Mouse (Mus musculus) heart, embryonic 13.5 days (tissue): ENCODE measurements around the gene Amz2. TPM values are rescaled to one million over a fixed set of nuclear protein-coding genes. Genes with fewer than 3 reads are reported as not detected.

Source experiments
- ATAC-seq: fragments of 200-750 bp; cut with Nextera tagmentation; 2 replicates; pipeline ENCODE4 v1.8.0; 2017; ENCODE audit warnings: moderate TSS enrichment; ENCODE audit not compliant: insufficient number of reproducible peaks, low FRiP score, low TSS enrichment; ENCODE audit errors: extremely low read depth
- H3K27ac ChIP-seq: fragments of 300-500 bp; sonication (generic); replicated peaks from 2 replicates; pipeline ENCODE4 v1.5.1; 2015; ENCODE audit warnings: moderate library complexity, mild to moderate bottlenecking, inconsistent platforms
- H3K27me3 ChIP-seq: fragments of 300-500 bp; sonication (generic); replicated peaks from 2 replicates; pipeline ENCODE4 v1.6.1; 2015; ENCODE audit warnings: mild to moderate bottlenecking, inconsistent platforms
- H3K36me3 ChIP-seq: fragments of 300-500 bp; sonication (generic); 2 replicates; pipeline ENCODE4 v1.6.1; 2015; ENCODE audit warnings: mild to moderate bottlenecking, inconsistent platforms
- H3K4me1 ChIP-seq: fragments of 300-500 bp; sonication (generic); 2 replicates; pipeline ENCODE4 v1.6.1; 2015; ENCODE audit warnings: inconsistent platforms
- H3K4me2 ChIP-seq: fragments of 300-500 bp; sonication (generic); 2 replicates; pipeline ENCODE4 v1.6.1; 2015; ENCODE audit warnings: inconsistent platforms, mild to moderate bottlenecking, moderate library complexity
- H3K4me3 ChIP-seq: fragments of 300-500 bp; sonication (generic); 2 replicates; pipeline ENCODE4 v1.5.1; 2015; ENCODE audit warnings: moderate library complexity, mild to moderate bottlenecking, inconsistent platforms
- H3K9ac ChIP-seq: fragments of 300-500 bp; sonication (generic); 2 replicates; pipeline ENCODE4 v1.6.1; 2015; ENCODE audit warnings: inconsistent platforms, mild to moderate bottlenecking, moderate library complexity
- H3K9me3 ChIP-seq: fragments of 300-500 bp; sonication (generic); 2 replicates; pipeline ENCODE4 v1.6.1; 2016; ENCODE audit warnings: inconsistent platforms
- WGBS: fragments of 180-500 bp; shearing (Covaris S2); methylation state at CpG from one replicate; pipeline ENCODE4 v1.1.7; 2015; ENCODE audit warnings: mixed read lengths; 5-methylcytosine and 5-hydroxymethylcytosine counted together
- microRNA-seq: library from miRNA; unstranded; fragments of <30 nt; microRNA quantifications from one replicate; pipeline ENCODE4, GENCODE M21; 2016
- polyA plus RNA-seq: library from polyadenylated mRNA; unstranded; fragments of >200 nt; fragmentation: Nextera tagmentation; extraction: Ambion mirVana; gene quantifications from 2 replicates; pipeline ENCODE4 v1.2.1, GENCODE M21; 2015

Gene Amz2
- polyA plus RNA-seq, 1 experiment from 2014 or later = 33.4 TPM

DNA sequence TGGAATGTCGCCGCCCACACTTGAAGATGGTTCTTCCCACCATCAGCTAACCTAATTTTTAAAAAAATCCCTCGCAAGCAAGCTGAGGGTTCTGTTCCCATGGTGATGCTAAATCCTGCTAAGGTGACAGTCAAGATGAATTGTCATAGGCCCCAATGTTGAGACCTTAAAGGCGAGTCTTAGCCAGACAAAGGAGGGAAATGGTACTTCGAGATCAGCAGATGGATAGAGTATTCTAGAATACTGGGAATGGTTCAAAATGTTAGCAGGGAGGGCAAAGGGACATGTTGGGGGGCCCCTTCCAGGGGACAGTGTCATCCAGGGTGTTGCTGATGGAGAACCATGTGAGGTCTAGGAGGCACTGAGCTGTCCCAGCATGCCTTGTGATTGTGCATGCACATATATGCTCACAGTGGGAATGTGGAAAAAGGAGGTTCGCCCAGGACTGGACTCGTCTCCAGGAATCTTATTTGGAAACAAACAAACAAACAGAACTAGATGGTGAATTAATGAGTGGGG lies 70.8 kb downstream of the Amz2 start:
- ATAC-seq = no peak

GRCm38 (mm10) chr11:109496996-109497714 lies 71.4 kb downstream of the Amz2 start:
- Histone ChIP-seq H3K4me1 (peaks cover 28% of the 10 kb centered on the region), H3K27ac (no peak overlapping the region), H3K4me3 (no peak overlapping the region), H3K9me3 (no peaks in the 10 kb centered on the region), H3K4me2 (no peak overlapping the region), H3K36me3 (no peaks in the 10 kb centered on the region), H3K9ac (no peak overlapping the region), H3K27me3 (0 out of 2 replicates have a peak, but pooled peaks cover 3% of the 10 kb centered on the region)
- ATAC-seq = no peak
- 83% methylated on average over 6 of the region's 6 CpGs for WGBS

More for the DNA sequence above, 70.8 kb downstream of the Amz2 start:
- no peak overlapping the region for H3K4me2 ChIP-seq
- H3K27me3 ChIP-seq = 0 out of 2 replicates have a peak, but pooled peaks cover 3% of the 10 kb centered on the region
- H3K36me3 ChIP-seq = no peaks in the 10 kb centered on the region
- peaks cover 28% of the 10 kb centered on the region for H3K4me1 ChIP-seq
- H3K27ac ChIP-seq = no peak overlapping the region
- WGBS = 83% methylated on average over 7 of the region's 7 CpGs
- H3K9me3 ChIP-seq = no peaks in the 10 kb centered on the region
- H3K9ac ChIP-seq = no peak overlapping the region
- no peak overlapping the region for H3K4me3 ChIP-seq

- Histone ChIP-seq H3K27ac (no peak overlapping the region), H3K4me1 (peaks cover 22% of the 10 kb centered on the region), H3K27me3 (0 out of 2 replicates have a peak, but pooled peaks cover 3% of the 10 kb centered on the region), H3K9me3 (no peaks in the 10 kb centered on the region), H3K4me2 (no peak overlapping the region), H3K36me3 (no peaks in the 10 kb centered on the region), H3K9ac (no peak overlapping the region), H3K4me3 (no peak overlapping the region)
- ATAC-seq = no peak
- 80% methylated on average over 9 of the region's 9 CpGs for WGBS
Observed at GRCm38 (mm10) chr11:109497990-109498389, 72.2 kb downstream of the Amz2 start.

GRCm38 (mm10) chr11:109500206-109500605 lies 74.5 kb downstream of the Amz2 start:
- Histone ChIP-seq H3K27me3 (0 out of 2 replicates have a peak, but pooled peaks cover 3% of the 10 kb centered on the region), H3K9me3 (no peaks in the 10 kb centered on the region), H3K4me3 (no peak overlapping the region), H3K4me2 (no peak overlapping the region), H3K9ac (no peak overlapping the region), H3K4me1 (peaks cover 18% of the 10 kb centered on the region), H3K36me3 (no peaks in the 10 kb centered on the region), H3K27ac (no peak overlapping the region)
- 68% methylated on average over 5 of the region's 5 CpGs for WGBS
- ATAC-seq = no peak

Small RNA genes within 50 kb of the gene (microRNA-seq; reads per million reads assigned to microRNA genes)
- not detected for gene Gm25540

Other genes with a start within 250 kb of the Amz2 start
- gene Rgs9, start 127.8 kb upstream of the Amz2 start, polyA plus RNA-seq = 0.60 and 0.64 TPM in 2 replicates
- 17.8 and 18.6 TPM in 2 replicates for gene Gna13, start 63.1 kb upstream of the Amz2 start, polyA plus RNA-seq
- gene 9930022D16Rik, start 12.0 kb upstream of the Amz2 start, polyA plus RNA-seq = 0.05 TPM in 1 of 2 replicates, not detected in the other
- gene Arsg, start 47.4 kb downstream of the Amz2 start, polyA plus RNA-seq = 3.8 and 3.9 TPM in 2 replicates
- 9.6 and 9.7 TPM in 2 replicates for gene Slc16a6, start 47.7 kb downstream of the Amz2 start, polyA plus RNA-seq
- 44.7 and 48.0 TPM in 2 replicates for gene Wipi1, start 186.0 kb downstream of the Amz2 start, polyA plus RNA-seq
- 375 and 413 TPM in 2 replicates for gene Prkar1a, start 223.5 kb downstream of the Amz2 start, polyA plus RNA-seq